Mouse (Mus musculus): Measurements from ENCODE around the gene Tspan31. TPM values are rescaled to one million over a fixed set of nuclear protein-coding genes. Genes with fewer than 3 reads are reported as not detected.

The Tspan31 gene
- total and polyA plus RNA-seq, 3 experiments, result 57.2 to 63.1 TPM; not detected in 1

GRCm38 (mm10) chr10:127114408-127114807 lies 44.3 kb upstream of the Tspan31 start:
- Histone ChIP-seq H3K9me3 (replicated peaks; ENCODE audit: insufficient read depth, low read length) (no peaks in the 10 kb centered on the region), H3K79me2 (ENCODE audit: control insufficient read depth, insufficient read depth, low read length, poor library complexity) (no peaks in the 10 kb centered on the region), H3K4me3 (ENCODE audit: control insufficient read depth in 1 of 2, insufficient read depth in 1 of 2, low read depth in 2 of 2, low read length in 2 of 2) (no peak overlapping the region), H3K9ac (ENCODE audit: control insufficient read depth, low read depth, low read length, poor library complexity, severe bottlenecking) (no peak overlapping the region), H3K36me3 (ENCODE audit: control insufficient read depth in 1 of 2, insufficient read depth in 2 of 2, low read length in 2 of 2) (no peaks in the 10 kb centered on the region), H3K27me3 (ENCODE audit: control insufficient read depth in 1 of 2, insufficient read depth in 2 of 2, low read length in 2 of 2) (no peaks in the 10 kb centered on the region), H3K27ac (ENCODE audit: control insufficient read depth, low read depth, low read length) (no peak overlapping the region), H3K4me1 (ENCODE audit: control insufficient read depth in 1 of 2, insufficient read depth in 2 of 2, low read length in 2 of 2) (no peaks in the 10 kb centered on the region)
- no peak for DNase-seq (ENCODE audit: low read depth, low spot score)
- TF ChIP-seq HCFC1 (IDR thresholded peaks at IDR 0.05; ENCODE audit: low read depth, low read length), result no peak
- no peak for TF ChIP-seq SIN3A (IDR thresholded peaks at IDR 0.05; ENCODE audit: low read length)
- TF ChIP-seq MAFK (IDR thresholded peaks at IDR 0.05; ENCODE audit: borderline replicate concordance, low read depth, low read length), result no peak
- no peak for TF ChIP-seq KAT2A (conservative IDR thresholded peaks at IDR 0.05; ENCODE audit: low read depth, low read length)
- no peak for TF ChIP-seq RAD21 (IDR thresholded peaks at IDR 0.05; ENCODE audit: low read depth, low read length)
- no peak for TF ChIP-seq CHD2 (IDR thresholded peaks at IDR 0.05; ENCODE audit: low read length)
- no peak for TF ChIP-seq TAL1 (IDR thresholded peaks at IDR 0.05; ENCODE audit: low read length)
- no peak for TF ChIP-seq USF1 (IDR thresholded peaks at IDR 0.05; ENCODE audit: low read depth, low read length)

DNA sequence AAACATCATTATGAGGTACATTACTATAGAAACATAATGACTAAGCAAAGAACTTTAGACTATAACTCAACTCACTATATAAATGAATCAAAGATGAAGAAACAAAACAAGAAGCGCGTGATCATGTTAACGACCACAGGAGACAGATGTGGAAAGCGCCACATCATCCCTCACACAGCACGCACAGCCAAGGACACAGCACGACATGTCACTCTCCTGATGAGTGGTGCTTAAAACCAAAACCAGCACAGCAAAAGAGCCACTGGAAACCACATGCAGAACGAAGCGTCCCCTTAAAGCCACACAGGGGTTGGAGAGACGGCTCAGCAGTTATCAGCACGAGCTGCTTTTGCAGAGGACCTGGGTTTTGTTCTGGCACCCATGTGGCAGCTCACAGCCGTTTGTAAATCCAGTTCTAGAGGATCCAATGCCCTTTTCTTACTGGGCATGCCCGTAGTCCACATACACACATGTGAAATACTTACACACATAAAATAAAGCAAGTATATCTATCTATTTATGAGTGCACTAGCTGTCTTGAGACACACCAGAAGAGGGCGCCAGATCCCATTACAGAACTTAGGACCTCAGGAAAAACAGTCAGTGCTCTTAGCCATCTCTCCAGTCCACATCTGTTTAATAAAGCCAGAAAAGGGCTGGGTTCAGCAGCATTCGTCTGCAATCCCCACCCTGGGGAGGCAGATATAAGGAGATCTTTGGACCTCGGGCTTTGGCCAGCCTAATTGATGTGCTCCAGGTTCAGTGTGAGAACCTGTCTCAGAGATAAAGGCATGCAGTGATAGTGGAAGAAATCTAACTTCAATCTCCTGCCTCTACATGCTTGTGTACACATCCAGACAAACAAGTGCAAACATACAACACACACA lies 41.2 kb upstream of the Tspan31 start:
- Histone ChIP-seq H3K36me3 (ENCODE audit: control insufficient read depth in 1 of 2, insufficient read depth in 2 of 2, low read length in 2 of 2) (peaks cover 0 to 11% of the 10 kb centered on the region in 2 experiments; a peak in 3 of 4 replicates), H3K27me3 (ENCODE audit: control insufficient read depth in 1 of 2, insufficient read depth in 2 of 2, low read length in 2 of 2) (no peaks in the 10 kb centered on the region), H3K27ac (ENCODE audit: control insufficient read depth, low read depth, low read length) (no peak overlapping the region), H3K4me1 (ENCODE audit: control insufficient read depth in 1 of 2, insufficient read depth in 2 of 2, low read length in 2 of 2) (peaks cover 4 to 10% of the 10 kb centered on the region in 2 experiments), H3K9ac (ENCODE audit: control insufficient read depth, low read depth, low read length, poor library complexity, severe bottlenecking) (no peak overlapping the region), H3K9me3 (replicated peaks; ENCODE audit: insufficient read depth, low read length) (no peaks in the 10 kb centered on the region), H3K79me2 (ENCODE audit: control insufficient read depth, insufficient read depth, low read length, poor library complexity) (no peaks in the 10 kb centered on the region), H3K4me3 (ENCODE audit: control insufficient read depth in 1 of 2, insufficient read depth in 1 of 2, low read depth in 2 of 2, low read length in 2 of 2) (no peak overlapping the region)
- TF ChIP-seq POLR2AphosphoS5 (IDR thresholded peaks at IDR 0.05; ENCODE audit: borderline replicate concordance, low read depth, low read length), result no peak
- TF ChIP-seq CTCF (IDR thresholded peaks at IDR 0.05 in 2 of 3, conservative IDR thresholded peaks at IDR 0.05 in 1 of 3; ENCODE audit: control insufficient read depth in 1 of 3, insufficient read depth in 1 of 3, low read depth in 2 of 3, low read length in 3 of 3, poor library complexity in 1 of 3, severe bottlenecking in 1 of 3), result peak; percentile 29 to 46 (median 42)
- TF ChIP-seq SMC3 (IDR thresholded peaks at IDR 0.05; ENCODE audit: low read depth, low read length), result peak; percentile 20; the same call in 1 of the 2 replicates
- 0 out of 2 replicates have a peak, but pooled peaks have one; percentile 14 for TF ChIP-seq ZC3H11A (IDR thresholded peaks at IDR 0.05; ENCODE audit: low read depth, low read length)
- TF ChIP-seq SIN3A (IDR thresholded peaks at IDR 0.05; ENCODE audit: low read length), result no peak
- peak; percentile 13 for TF ChIP-seq RAD21 (IDR thresholded peaks at IDR 0.05; ENCODE audit: low read depth, low read length)
- peak; percentile 42 for DNase-seq (ENCODE audit: low read depth, low spot score)

GRCm38 (mm10) chr10:127108262-127108583 lies 38.2 kb upstream of the Tspan31 start:
- Histone ChIP-seq H3K79me2 (ENCODE audit: control insufficient read depth, insufficient read depth, low read length, poor library complexity) (no peaks in the 10 kb centered on the region), H3K9me3 (replicated peaks; ENCODE audit: insufficient read depth, low read length) (no peaks in the 10 kb centered on the region), H3K4me1 (ENCODE audit: control insufficient read depth in 1 of 2, insufficient read depth in 2 of 2, low read length in 2 of 2) (peaks cover 6 to 20% of the 10 kb centered on the region in 2 experiments), H3K27me3 (ENCODE audit: control insufficient read depth in 1 of 2, insufficient read depth in 2 of 2, low read length in 2 of 2) (no peaks in the 10 kb centered on the region), H3K36me3 (ENCODE audit: control insufficient read depth in 1 of 2, insufficient read depth in 2 of 2, low read length in 2 of 2) (peaks cover 0 to 16% of the 10 kb centered on the region in 2 experiments; a peak in 3 of 4 replicates), H3K27ac (ENCODE audit: control insufficient read depth, low read depth, low read length) (no peak overlapping the region; the same call in 1 of the 2 replicates), H3K9ac (ENCODE audit: control insufficient read depth, low read depth, low read length, poor library complexity, severe bottlenecking) (no peak overlapping the region), H3K4me3 (ENCODE audit: control insufficient read depth in 1 of 2, insufficient read depth in 1 of 2, low read depth in 2 of 2, low read length in 2 of 2) (no peak overlapping the region)
- TF ChIP-seq USF2 (IDR thresholded peaks at IDR 0.05; ENCODE audit: borderline replicate concordance in 1 of 2, insufficient read depth in 1 of 2, low read depth in 1 of 2, low read length in 2 of 2), result no peak
- TF ChIP-seq MXI1 (IDR thresholded peaks at IDR 0.05; ENCODE audit: low read depth, low read length), result peak; percentile 61; the same call in 1 of the 2 replicates
- peak; percentile 25 for DNase-seq (ENCODE audit: low read depth, low spot score)
